Mouse (Mus musculus): ENCODE data around the gene Crebbp.

DNA sequence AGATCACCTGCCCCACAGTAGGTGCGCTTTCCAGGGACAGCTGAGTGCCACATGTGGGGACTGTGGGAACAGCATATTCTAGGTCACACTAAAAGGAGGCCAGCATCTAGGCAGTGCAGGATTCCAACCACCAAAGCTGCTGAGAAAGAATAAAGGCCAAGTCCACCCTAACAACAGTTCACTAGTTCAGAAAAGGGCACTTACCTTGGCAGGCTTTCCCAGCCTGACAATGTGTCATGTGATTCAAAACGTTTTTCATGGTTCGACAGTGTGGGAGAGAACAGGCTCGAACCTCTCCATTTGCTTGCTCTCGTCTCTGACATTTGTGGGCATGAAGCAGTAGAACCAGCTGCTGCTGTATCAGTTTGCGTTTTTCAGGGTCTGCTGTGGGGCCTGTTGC, 75.3 kb downstream of the Crebbp start:
- no peak for TF ChIP-seq EP300 (IDR thresholded peaks at IDR 0.05; ENCODE audit: insufficient read depth, low read depth, low read length)
- TF ChIP-seq POLR2A (IDR thresholded peaks at IDR 0.05; ENCODE audit: insufficient read depth, low read depth, low read length): no peak
- no peak for TF ChIP-seq CTCF (IDR thresholded peaks at IDR 0.05)
